Mouse (Mus musculus) bone marrow, adult 2 months (tissue): ENCODE results near the gene Pde4d. TPM values are rescaled to one million over a fixed set of nuclear protein-coding genes. Genes with fewer than 3 reads are reported as not detected.

ENCODE experiments used
- H3K27ac ChIP-seq: fragments of 200-500 bp; 2 replicates; pipeline ENCODE4 v1.5.1; 2012; ENCODE audit warnings: low read depth, mild to moderate bottlenecking, control low read depth, inconsistent platforms, low read length; ENCODE audit not compliant: control insufficient read depth, poor library complexity, insufficient read depth
- H3K4me1 ChIP-seq: fragments of 200-500 bp; 2 replicates; pipeline ENCODE4 v1.6.1; 2011; ENCODE audit warnings: low read length; ENCODE audit not compliant: control insufficient read depth, insufficient read depth
- H3K4me3 ChIP-seq: fragments of 200-500 bp; replicated peaks from 2 replicates; pipeline ENCODE3; 2011; ENCODE audit warnings: mild to moderate bottlenecking, low read depth, low read length, control low read depth; ENCODE audit not compliant: control insufficient read depth
- CTCF ChIP-seq: fragments of 200-500 bp; IDR thresholded peaks from 2 replicates; pipeline ENCODE4 v1.5.1; 2011; ENCODE audit warnings: low read length, control low read depth; ENCODE audit not compliant: control insufficient read depth, insufficient read depth
- POLR2A ChIP-seq: fragments of 200-500 bp; IDR thresholded peaks from 2 replicates; pipeline ENCODE4 v1.6.1; 2011; ENCODE audit warnings: low read depth, mild to moderate bottlenecking, control low read depth, low read length, borderline replicate concordance; ENCODE audit not compliant: control insufficient read depth
- WGBS: fragments of 180-500 bp; shearing (Covaris S2); methylation state at CpG from one replicate; pipeline ENCODE4 v1.1.7; 2018; 5-methylcytosine and 5-hydroxymethylcytosine counted together
- polyA plus RNA-seq: library from polyadenylated mRNA; stranded (reverse); fragments of >200 nt; gene quantifications from 2 replicates; pipeline ENCODE4 v1.2.4, GENCODE M21; 2011; ENCODE audit warnings: low replicate concordance; ENCODE audit not compliant: missing spikeins, insufficient read depth, insufficient read length

Gene Pde4d
- polyA plus RNA-seq, 1 experiment: 17.6 TPM

GRCm38 (mm10) chr13:108626166-108626565 is 176.4 kb downstream of the Pde4d start:
- no peak overlapping the region for H3K4me3 ChIP-seq
- TF ChIP-seq CTCF (no peak), POLR2A (no peak)
- 40% methylated on average over 3 of the region's 3 CpGs for WGBS

GRCm38 (mm10) chr13:108628501-108628900 is 178.8 kb downstream of the Pde4d start:
- no peak for TF ChIP-seq POLR2A
- no peak for TF ChIP-seq CTCF
- WGBS: 88% methylated on average over 2 of the region's 2 CpGs
- H3K4me1 ChIP-seq: no peaks in the 10 kb centered on the region
- H3K27ac ChIP-seq: no peak overlapping the region
- no peak overlapping the region for H3K4me3 ChIP-seq

More at GRCm38 (mm10) chr13:108626166-108626565, 176.4 kb downstream of the Pde4d start:
- Histone ChIP-seq H3K4me1 (no peaks in the 10 kb centered on the region), H3K27ac (no peak overlapping the region)

GRCm38 (mm10) chr13:108630576-108630975 is 180.8 kb downstream of the Pde4d start:
- TF ChIP-seq CTCF: no peak
- WGBS: 36% methylated on average over 2 of the region's 2 CpGs
- Histone ChIP-seq H3K27ac (no peak overlapping the region), H3K4me3 (no peak overlapping the region), H3K4me1 (no peaks in the 10 kb centered on the region)

- WGBS: 48% methylated on average over 3 of the region's 3 CpGs
- Histone ChIP-seq H3K27ac (no peak overlapping the region), H3K4me1 (no peaks in the 10 kb centered on the region), H3K4me3 (no peak overlapping the region)
- TF ChIP-seq CTCF: no peak
- no peak for TF ChIP-seq POLR2A
Measured at GRCm38 (mm10) chr13:108631222-108631621, 181.5 kb downstream of the Pde4d start.

GRCm38 (mm10) chr13:108636526-108636925 is 186.8 kb downstream of the Pde4d start:
- H3K4me3 ChIP-seq: no peak overlapping the region
- H3K4me1 ChIP-seq: no peaks in the 10 kb centered on the region
- no peak overlapping the region for H3K27ac ChIP-seq
- WGBS: 43% methylated on average over 1 of the region's 1 CpGs
- TF ChIP-seq CTCF (no peak), POLR2A (no peak)

- WGBS: 64% methylated on average over 5 of the region's 5 CpGs
Measured at GRCm38 (mm10) chr13:108642259-108642658, 192.5 kb downstream of the Pde4d start.

GRCm38 (mm10) chr13:108646801-108647200 is 197.1 kb downstream of the Pde4d start:
- H3K27ac ChIP-seq: no peak overlapping the region
- no peaks in the 10 kb centered on the region; the same call in 1 of the 2 replicates for H3K4me1 ChIP-seq
- TF ChIP-seq CTCF (no peak), POLR2A (no peak)
- WGBS: 14% methylated on average over 6 of the region's 6 CpGs
- H3K4me3 ChIP-seq: no peak overlapping the region

More at GRCm38 (mm10) chr13:108642259-108642658, 192.5 kb downstream of the Pde4d start:
- TF ChIP-seq POLR2A: no peak
- no peak for TF ChIP-seq CTCF
- Histone ChIP-seq H3K4me3 (no peak overlapping the region), H3K27ac (no peak overlapping the region), H3K4me1 (no peaks in the 10 kb centered on the region)

- no peak for TF ChIP-seq POLR2A
- TF ChIP-seq CTCF: no peak
- Histone ChIP-seq H3K27ac (no peak overlapping the region), H3K4me1 (no peaks in the 10 kb centered on the region; the same call in 1 of the 2 replicates), H3K4me3 (no peak overlapping the region)
- 9% methylated on average over 11 of the region's 11 CpGs for WGBS
Measured at GRCm38 (mm10) chr13:108647239-108647638, 197.5 kb downstream of the Pde4d start.

- Histone ChIP-seq H3K4me1 (no peaks in the 10 kb centered on the region), H3K27ac (no peak overlapping the region), H3K4me3 (no peak overlapping the region)
- WGBS: 83% methylated on average over 10 of the region's 10 CpGs
- TF ChIP-seq POLR2A (no peak), CTCF (no peak)
Measured at GRCm38 (mm10) chr13:108654026-108654723, 204.4 kb downstream of the Pde4d start.
